Mouse (Mus musculus): ENCODE measurements around the gene Mrps27. TPM values are rescaled to one million over a fixed set of nuclear protein-coding genes. Genes with fewer than 3 reads are reported as not detected.

Gene Mrps27
- total and polyA plus RNA-seq, 3 experiments: 32.6 to 64.8 (median 46.8) TPM

DNA sequence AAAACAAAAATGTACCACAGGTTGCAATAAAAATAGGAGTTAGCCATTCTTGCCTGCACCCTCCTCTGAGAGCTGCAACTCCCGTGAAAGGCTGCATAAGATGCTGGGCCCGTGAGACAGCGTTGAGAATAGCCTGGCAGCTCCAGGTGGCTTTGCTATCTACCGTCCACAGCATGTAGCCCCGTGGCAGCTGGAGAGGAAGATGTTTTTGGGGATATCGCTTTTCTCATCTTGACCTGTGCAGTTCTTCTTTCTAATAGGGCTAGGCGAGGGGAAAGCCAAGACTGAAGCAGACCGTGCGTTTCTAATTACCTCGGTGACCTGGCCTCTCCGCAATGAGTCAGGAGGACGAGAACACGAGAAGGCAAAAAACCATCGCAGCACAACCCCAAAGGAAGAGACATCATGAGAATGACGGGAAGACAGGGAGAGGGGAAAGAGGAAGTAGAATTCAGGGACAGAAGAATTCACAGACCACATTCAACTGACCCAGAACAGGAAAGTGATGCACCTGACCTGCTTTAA, 29.9 kb upstream of the Mrps27 start:
- TF ChIP-seq NELFE (IDR thresholded peaks at IDR 0.05; ENCODE audit: low read depth, low read length): no peak
- no peak for TF ChIP-seq MYC (IDR thresholded peaks at IDR 0.05; ENCODE audit: low read depth, low read length)
- no peak for TF ChIP-seq ELF1 (IDR thresholded peaks at IDR 0.05; ENCODE audit: low read depth, low read length)
- no peak for TF ChIP-seq MEF2A (IDR thresholded peaks at IDR 0.05; ENCODE audit: borderline replicate concordance, low read depth, low read length)
- TF ChIP-seq PAX5 (IDR thresholded peaks at IDR 0.05; ENCODE audit: low read length): no peak
- no peak for TF ChIP-seq MAFK (IDR thresholded peaks at IDR 0.05; ENCODE audit: insufficient replicate concordance, low read length)
- TF ChIP-seq BHLHE40 (IDR thresholded peaks at IDR 0.05; ENCODE audit: low read depth, low read length): peak; percentile 61
- no peak for TF ChIP-seq MAZ (IDR thresholded peaks at IDR 0.05; ENCODE audit: low read depth, low read length)
- no peak for TF ChIP-seq NRF1 (IDR thresholded peaks at IDR 0.05; ENCODE audit: low read depth, low read length)
- peak; percentile 10; the same call in 1 of the 2 replicates for TF ChIP-seq TCF12 (IDR thresholded peaks at IDR 0.05; ENCODE audit: low read depth, low read length)
- TF ChIP-seq POLR2AphosphoS2 (IDR thresholded peaks at IDR 0.05; ENCODE audit: low read depth, low read length): no peak
- no peak for TF ChIP-seq IRF4 (IDR thresholded peaks at IDR 0.05; ENCODE audit: low read depth, low read length)
- no peak for TF ChIP-seq POLR2A (IDR thresholded peaks at IDR 0.05; ENCODE audit: low read depth, low read length)
- TF ChIP-seq SIN3A (IDR thresholded peaks at IDR 0.05; ENCODE audit: low read length): no peak
- TF ChIP-seq ETS1 (conservative IDR thresholded peaks at IDR 0.05; ENCODE audit: low read depth, low read length): peak; percentile 54; the same call in 1 of the 2 replicates
- in situ Hi-C loops (cut with MboI; ENCODE audit: low pct_ligation_motif_present, low pct_unique_long_range_greater_than_20kb, low sequenced_read_pairs) (loop anchor here (5.0 kb wide), 1 partner anchor 137 kb away; no protein-coding TSS in a partner anchor), dilution Hi-C loops (cut with MboI; ENCODE audit: extremely low pct_ligation_motif_present, extremely low pct_unique_long_range_greater_than_20kb, low sequenced_read_pairs) (no loop called here)
- Histone ChIP-seq H3K4me1 (ENCODE audit: control insufficient read depth in 1 of 2, insufficient read depth in 2 of 2) (peaks cover 10 to 33% of the 10 kb centered on the region in 2 experiments; a peak in 3 of 4 replicates), H3K27ac (ENCODE audit: insufficient read depth, low read depth) (no peak overlapping the region), H3K4me2 (ENCODE audit: insufficient read depth, low read depth, poor library complexity, severe bottlenecking) (peak overlapping the region; percentile 23), H3K79me2 (replicated peaks; ENCODE audit: control insufficient read depth, extremely low read depth, insufficient read depth, poor library complexity, severe bottlenecking) (no peaks in the 10 kb centered on the region), H3K9me3 (replicated peaks; ENCODE audit: low read length) (peaks cover 4% of the 10 kb centered on the region), H3K4me3 (replicated peaks in 1 of 3; ENCODE audit: low read depth in 2 of 3, low read length in 2 of 3, poor library complexity in 1 of 3) (no peak overlapping the region), H3K36me3 (replicated peaks in 1 of 2; ENCODE audit: control insufficient read depth in 1 of 2, insufficient read depth in 1 of 2, low read length in 1 of 2) (peaks cover 9 to 11% of the 10 kb centered on the region in 2 experiments), H3K9ac (ENCODE audit: insufficient read depth, low read depth) (no peak overlapping the region), H3K27me3 (replicated peaks) (peaks cover 3% of the 10 kb centered on the region)
- DNase-seq (ENCODE audit: extremely low read depth): peak; percentile 54

DNA sequence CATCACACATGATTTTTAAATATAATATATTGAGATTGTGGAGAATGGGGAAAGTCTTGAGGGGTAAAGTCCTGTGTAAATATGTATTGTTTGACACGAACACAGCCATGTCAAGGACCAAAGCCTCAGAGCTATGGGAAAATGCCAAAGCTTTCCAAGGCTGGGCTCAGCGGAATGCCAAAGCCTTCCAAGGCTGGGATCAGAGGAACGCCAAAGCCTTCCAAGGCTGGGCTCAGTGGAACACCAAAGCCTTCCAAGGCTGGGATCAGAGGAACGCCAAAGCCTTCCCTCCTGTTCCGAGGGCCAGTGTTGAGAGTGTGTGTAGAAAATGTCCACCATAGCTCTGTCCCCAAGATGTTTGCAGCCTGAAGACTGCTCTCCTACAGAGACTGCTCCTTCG, 28.2 kb upstream of the Mrps27 start:
- no peaks in the 10 kb centered on the region for H3K79me2 ChIP-seq (replicated peaks; ENCODE audit: control insufficient read depth, extremely low read depth, insufficient read depth, poor library complexity, severe bottlenecking)
- H3K27ac ChIP-seq (ENCODE audit: insufficient read depth, low read depth): no peak overlapping the region
- H3K9me3 ChIP-seq (replicated peaks; ENCODE audit: low read length): no peaks in the 10 kb centered on the region
- in situ Hi-C loops (cut with MboI; ENCODE audit: low pct_ligation_motif_present, low pct_unique_long_range_greater_than_20kb, low sequenced_read_pairs): loop anchor here (5.0 kb wide), 1 partner anchor 139 kb away; no protein-coding TSS in a partner anchor
- peaks cover 10 to 33% of the 10 kb centered on the region in 2 experiments; a peak in 3 of 4 replicates for H3K4me1 ChIP-seq (ENCODE audit: control insufficient read depth in 1 of 2, insufficient read depth in 2 of 2)
- dilution Hi-C loops (cut with MboI; ENCODE audit: extremely low pct_ligation_motif_present, extremely low pct_unique_long_range_greater_than_20kb, low sequenced_read_pairs): no loop called here
- no peak overlapping the region for H3K4me2 ChIP-seq (ENCODE audit: insufficient read depth, low read depth, poor library complexity, severe bottlenecking)
- H3K4me3 ChIP-seq (replicated peaks in 1 of 3; ENCODE audit: low read depth in 2 of 3, low read length in 2 of 3, poor library complexity in 1 of 3): no peak overlapping the region
- no peak for DNase-seq (ENCODE audit: extremely low read depth)
- peaks cover 25 to 28% of the 10 kb centered on the region in 2 experiments for H3K36me3 ChIP-seq (replicated peaks in 1 of 2; ENCODE audit: control insufficient read depth in 1 of 2, insufficient read depth in 1 of 2, low read length in 1 of 2)
- no peak for TF ChIP-seq ZKSCAN1 (IDR thresholded peaks at IDR 0.05; ENCODE audit: borderline replicate concordance, low read depth, low read length)
- no peak for TF ChIP-seq KAT2A (IDR thresholded peaks at IDR 0.05; ENCODE audit: insufficient replicate concordance, low read length)
- no peak for TF ChIP-seq MAX (IDR thresholded peaks at IDR 0.05; ENCODE audit: low read length)
- TF ChIP-seq ZC3H11A (IDR thresholded peaks at IDR 0.05; ENCODE audit: low read depth, low read length): no peak
- TF ChIP-seq UBTF (IDR thresholded peaks at IDR 0.05; ENCODE audit: low read depth, low read length): no peak
- no peak for TF ChIP-seq GABPA (IDR thresholded peaks at IDR 0.05; ENCODE audit: insufficient replicate concordance, low read depth, low read length)
- H3K9ac ChIP-seq (ENCODE audit: insufficient read depth, low read depth): no peak overlapping the region
- peaks cover 3% of the 10 kb centered on the region for H3K27me3 ChIP-seq (replicated peaks)
